Mouse (Mus musculus) limb, embryonic 14.5 days (tissue): ENCODE results near the gene Slc2a12. TPM values are rescaled to one million over a fixed set of nuclear protein-coding genes. Genes with fewer than 3 reads are reported as not detected.
A peak's percentile ranks its signal among the peaks of the same experiment; 100 is the strongest.

Source experiments
- ATAC-seq: fragments of 200-750 bp; cut with Nextera tagmentation; 2 replicates; pipeline ENCODE4 v1.8.0; 2017; ENCODE audit warnings: low read depth, moderate number of reproducible peaks, moderate TSS enrichment; ENCODE audit not compliant: low FRiP score
- DNase-seq: peaks from one replicate; pipeline ENCODE4 v3.0.0-alpha.2; 2015; ENCODE audit warnings: low spot score
- H3K27ac ChIP-seq: fragments of 300-500 bp; sonication (generic); replicated peaks from 2 replicates; pipeline ENCODE4 v1.5.1; 2014; ENCODE audit warnings: low read depth, mild to moderate bottlenecking, low read length, moderate library complexity, mixed read lengths
- H3K27me3 ChIP-seq: fragments of 300-500 bp; sonication (generic); 2 replicates; pipeline ENCODE4 v1.6.1; 2014; ENCODE audit warnings: low read length, mixed read lengths; ENCODE audit not compliant: control insufficient read depth, insufficient read depth
- H3K36me3 ChIP-seq: fragments of 300-500 bp; sonication (generic); 2 replicates; pipeline ENCODE4 v1.6.1; 2014; ENCODE audit warnings: mild to moderate bottlenecking, low read length, moderate library complexity, mixed read lengths; ENCODE audit not compliant: control insufficient read depth, insufficient read depth
- H3K4me1 ChIP-seq: fragments of 300-500 bp; sonication (generic); 2 replicates; pipeline ENCODE4 v1.6.1; 2014; ENCODE audit warnings: antibody characterized with exemption, low read length, mixed read lengths; ENCODE audit not compliant: control insufficient read depth, insufficient read depth
- H3K4me2 ChIP-seq: fragments of 300-500 bp; sonication (generic); replicated peaks from 2 replicates; pipeline ENCODE4 v1.6.1; 2014; ENCODE audit warnings: low read depth, mild to moderate bottlenecking, low read length, moderate library complexity; ENCODE audit not compliant: severe bottlenecking
- H3K4me3 ChIP-seq: fragments of 300-500 bp; sonication (generic); replicated peaks from 2 replicates; pipeline ENCODE4 v1.5.1; 2014; ENCODE audit warnings: low read length
- H3K9ac ChIP-seq: fragments of 300-500 bp; sonication (generic); 2 replicates; pipeline ENCODE4 v1.6.1; 2014; ENCODE audit warnings: mild to moderate bottlenecking, low read depth, low read length, moderate library complexity; ENCODE audit not compliant: severe bottlenecking
- H3K9me3 ChIP-seq: fragments of 300-500 bp; sonication (generic); 2 replicates; pipeline ENCODE4 v1.6.1; 2016; ENCODE audit warnings: low read length; ENCODE audit not compliant: control insufficient read depth
- POLR2A ChIP-seq: fragments of 200-500 bp; IDR thresholded peaks from 2 replicates; pipeline ENCODE4 v1.8.0; 2012; ENCODE audit warnings: inconsistent platforms, mild to moderate bottlenecking, moderate library complexity, borderline replicate concordance; ENCODE audit not compliant: insufficient read depth, insufficient read length; ENCODE audit errors: extremely low read depth
- WGBS: fragments of 180-500 bp; shearing (Covaris S2); extraction: QIAGEN DNeasy Blood & Tissue Kit; methylation state at CpG from one replicate; pipeline ENCODE4 v1.1.7; 2014; 5-methylcytosine and 5-hydroxymethylcytosine counted together
- polyA plus RNA-seq, 2 experiments: library from polyadenylated mRNA; depleted of rRNA in 1 of 2; stranded (reverse) in 1 of 2; unstranded in 1 of 2; fragments of >200 nt; fragmentation: Nextera tagmentation in 1 of 2; extraction: Ambion mirVana in 1 of 2; gene quantifications; 2 replicates each; pipeline versions ENCODE4 v1.2.1 to v1.2.3; 2012 to 2014

Gene Slc2a12
- polyA plus RNA-seq, 2 experiments = 1.7 to 2.9 TPM

DNA sequence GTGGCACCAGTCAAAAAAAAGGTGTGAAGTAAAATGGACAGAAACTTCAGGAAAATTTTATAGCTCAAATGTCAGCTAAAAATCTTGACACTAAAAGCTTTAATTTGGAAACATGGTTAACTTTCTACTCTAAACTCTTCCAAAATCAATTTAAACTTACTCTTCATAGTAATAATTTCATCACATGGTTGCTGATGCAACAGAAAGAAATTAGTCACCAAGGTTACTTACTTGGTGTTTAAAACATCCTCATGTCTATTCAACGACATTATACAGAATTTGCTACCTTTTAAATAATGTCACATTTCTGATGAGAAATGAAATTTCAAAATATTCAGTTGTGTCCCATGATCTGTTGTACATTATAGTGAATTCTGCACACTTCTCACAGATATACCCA is 83.4 kb downstream of the Slc2a12 start:
- DNase-seq = no peak
- H3K4me3 ChIP-seq = no peak overlapping the region
- H3K4me1 ChIP-seq = peaks cover 15% of the 10 kb centered on the region
- H3K4me2 ChIP-seq = no peak overlapping the region
- H3K9me3 ChIP-seq = no peaks in the 10 kb centered on the region
- H3K27ac ChIP-seq = no peak overlapping the region
- no peaks in the 10 kb centered on the region for H3K36me3 ChIP-seq
- H3K27me3 ChIP-seq = no peaks in the 10 kb centered on the region
- H3K9ac ChIP-seq = no peak overlapping the region
- no peak for TF ChIP-seq POLR2A
- 90% methylated on average over 1 of the region's 1 CpGs for WGBS
- ATAC-seq = no peak

DNA sequence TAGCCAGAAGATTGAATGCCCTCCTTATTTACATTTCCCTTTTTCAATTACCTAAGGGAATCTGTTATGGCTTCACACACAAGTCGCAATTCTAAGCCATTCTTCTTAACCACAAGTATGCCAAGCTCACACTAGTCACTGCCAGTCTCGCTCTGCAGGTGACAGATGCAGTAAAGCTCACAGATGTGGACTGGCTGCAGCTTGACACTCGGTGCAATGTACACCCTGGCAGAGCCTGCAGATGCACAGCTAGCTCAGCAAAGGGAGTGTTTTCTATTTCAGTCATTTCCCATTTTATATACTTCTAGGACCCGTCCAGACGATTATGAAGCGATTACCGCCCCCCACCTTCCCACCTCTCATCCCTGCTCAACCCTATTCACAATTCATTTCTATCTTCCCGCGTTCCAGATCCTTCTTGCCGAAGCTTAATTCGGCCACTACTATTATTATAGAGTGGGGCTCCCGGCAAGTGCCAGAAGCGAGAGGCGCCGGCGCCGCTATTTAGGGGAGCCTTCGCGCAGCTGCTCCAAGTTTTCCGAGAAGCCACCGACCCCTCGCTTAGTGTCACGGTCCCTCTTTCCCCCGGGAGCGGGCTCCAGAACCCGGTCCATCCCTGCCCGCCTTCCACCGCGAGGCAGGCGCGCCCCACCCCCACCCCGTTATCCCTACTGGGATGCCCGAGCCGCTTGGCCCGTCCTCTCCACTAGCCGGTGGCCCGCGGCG is 85.6 kb downstream of the Slc2a12 start:
- TF ChIP-seq POLR2A = no peak
- peaks cover 15% of the 10 kb centered on the region for H3K4me1 ChIP-seq
- H3K9ac ChIP-seq = peak overlapping the region; percentile 98
- H3K27ac ChIP-seq = peak overlapping the region; percentile 78
- peak; percentile 19 for DNase-seq
- no peaks in the 10 kb centered on the region for H3K36me3 ChIP-seq
- whole genome bisulfite sequencing = 1% methylated on average over 39 of the region's 39 CpGs
- no peaks in the 10 kb centered on the region for H3K9me3 ChIP-seq
- H3K27me3 ChIP-seq = no peaks in the 10 kb centered on the region
- peak overlapping the region; percentile 65 for H3K4me2 ChIP-seq
- peak; percentile 56; the same call in 1 of the 2 replicates for ATAC-seq
- peak overlapping the region; percentile 98 for H3K4me3 ChIP-seq

DNA sequence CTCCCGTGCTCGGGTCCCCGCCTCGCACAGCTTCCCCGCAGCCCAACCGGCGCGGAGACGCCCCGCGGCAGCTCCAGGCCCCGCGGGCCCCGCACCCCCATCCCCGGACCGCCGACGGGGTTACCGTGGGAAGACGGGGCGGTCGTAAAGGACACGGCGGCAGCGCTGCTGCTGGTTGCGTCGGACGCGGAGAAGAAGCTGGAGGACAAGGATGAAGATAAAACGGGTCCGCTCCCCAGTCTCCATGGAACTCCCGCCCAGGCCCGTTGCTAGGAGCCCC is 86.1 kb downstream of the Slc2a12 start:
- Histone ChIP-seq H3K36me3 (no peaks in the 10 kb centered on the region), H3K27me3 (no peaks in the 10 kb centered on the region), H3K9ac (peak overlapping the region; percentile 98), H3K4me2 (peak overlapping the region; percentile 65), H3K27ac (peak overlapping the region; percentile 78), H3K9me3 (no peaks in the 10 kb centered on the region), H3K4me3 (peak overlapping the region; percentile 98), H3K4me1 (peaks cover 15% of the 10 kb centered on the region)
- WGBS = under 1% methylated on average over 21 of the region's 33 CpGs
- no peak for DNase-seq
- peak; percentile 65 for ATAC-seq
- TF ChIP-seq POLR2A = no peak

DNA sequence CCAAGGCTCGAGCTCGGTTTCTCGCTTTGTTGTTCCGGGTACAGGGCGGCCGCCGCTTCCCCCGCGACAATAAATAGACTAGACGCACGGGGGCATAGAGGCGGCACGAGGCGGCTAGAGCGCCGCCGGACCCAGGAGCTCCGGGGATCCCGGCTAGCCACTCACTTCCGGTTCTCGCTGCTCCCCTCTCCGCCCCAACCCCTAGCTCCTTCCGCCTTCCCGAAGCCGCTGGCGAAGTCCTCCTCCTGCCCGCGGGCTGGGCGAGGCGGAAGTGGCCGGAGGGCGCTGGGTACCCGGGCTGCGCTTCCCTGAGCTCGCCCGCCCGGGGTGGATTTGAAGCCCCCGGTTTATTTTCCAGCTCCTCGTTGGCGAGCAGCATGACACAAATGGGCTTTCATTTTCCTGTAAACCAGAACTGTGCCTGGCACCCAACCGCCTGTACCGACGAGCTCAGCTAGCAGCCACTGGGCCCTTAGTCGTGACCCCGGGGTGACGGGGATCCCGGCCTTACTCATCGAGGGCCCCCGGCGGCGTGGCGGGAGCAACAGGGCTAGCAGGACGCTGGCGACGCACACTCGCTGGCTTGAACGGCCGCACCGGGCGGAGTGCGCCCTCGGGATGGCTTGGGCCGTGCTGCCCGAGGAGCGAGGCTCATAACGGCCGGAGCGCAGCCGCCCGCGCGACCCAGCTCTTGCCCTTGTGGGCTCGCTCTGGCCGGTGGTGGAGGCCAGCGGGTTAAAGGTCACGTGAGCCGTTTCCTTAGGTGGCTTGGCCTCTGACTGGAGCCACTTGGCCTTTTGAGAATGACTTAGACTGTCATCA is 86.7 kb downstream of the Slc2a12 start, which contains the start of gene Tbpl1:
Gene Tbpl1 (minus strand): TSS at position 667 of the 822 bp plus-strand sequence.
- peak within 1 kb of the TSS; percentile 98 for H3K9ac ChIP-seq
- peaks cover 15% of the 10 kb centered on the region for H3K4me1 ChIP-seq
- under 1% methylated on average over 62 of the region's 77 CpGs for WGBS
- H3K36me3 ChIP-seq = no peaks in the 10 kb centered on the region
- H3K4me3 ChIP-seq = peak within 1 kb of the TSS; percentile 98
- peak; percentile 97 for DNase-seq
- peak; percentile 92; the same call in 1 of the 2 replicates for TF ChIP-seq POLR2A
- no peaks in the 10 kb centered on the region for H3K9me3 ChIP-seq
- peak within 1 kb of the TSS; percentile 87 for H3K27ac ChIP-seq
- peak; percentile 99 for ATAC-seq
- H3K4me2 ChIP-seq = peak within 1 kb of the TSS; percentile 94
- H3K27me3 ChIP-seq = no peaks in the 10 kb centered on the region

DNA sequence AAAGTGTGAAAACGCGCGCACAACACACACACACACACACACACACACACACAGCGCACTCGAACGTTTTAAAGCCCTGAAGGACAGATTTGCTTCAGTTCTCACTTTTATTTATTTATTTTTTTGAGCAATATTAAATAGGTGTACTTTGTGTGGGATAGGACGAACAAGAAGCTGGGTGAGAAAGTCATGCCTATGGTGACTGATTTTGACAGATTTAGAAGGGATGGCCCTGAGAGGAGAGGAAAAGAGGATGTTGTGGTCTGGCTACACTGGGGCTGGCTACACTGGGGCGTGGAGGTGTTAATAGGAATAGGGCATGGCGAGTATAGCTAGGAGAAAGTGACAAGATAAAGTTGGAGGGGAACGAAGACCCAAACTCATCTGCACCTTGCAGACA is 87.4 kb downstream of the Slc2a12 start:
- ATAC-seq (no peak), DNase-seq (no peak)
- 64% methylated on average over 10 of the region's 10 CpGs for WGBS
- no peaks in the 10 kb centered on the region for H3K36me3 ChIP-seq
- H3K4me3 ChIP-seq = peak overlapping the region; percentile 98
- no peaks in the 10 kb centered on the region for H3K9me3 ChIP-seq
- peak overlapping the region; percentile 94 for H3K4me2 ChIP-seq
- H3K27ac ChIP-seq = no peak overlapping the region
- H3K27me3 ChIP-seq = no peaks in the 10 kb centered on the region
- peak overlapping the region; percentile 98 for H3K9ac ChIP-seq
- TF ChIP-seq POLR2A = no peak
- peaks cover 15% of the 10 kb centered on the region for H3K4me1 ChIP-seq
